Mouse (Mus musculus) brain, embryonic 18.5 days (tissue): ENCODE data around the gene Olfr267.

Experiments used
- DNase-seq: peaks from one replicate; pipeline ENCODE4 v3.0.0-alpha.2; 2012; ENCODE audit warnings: low read depth, low spot score

Olfr267 gene

GRCm38 (mm10) chr4:58787616-58788015 is at the start of gene Olfr267:
Olfr267 (minus strand) TSS chr4:58787716.
- DNase-seq: no peak

GRCm38 (mm10) chr4:58832908-58833307 is 45.4 kb upstream of the Olfr267 start:
- no peak for DNase-seq

- DNase-seq: no peak
These were observed 38.4 kb upstream of the Olfr267 start for GRCm38 (mm10) chr4:58825921-58826320.

- DNase-seq: no peak
These were observed 857 bp downstream of the Olfr267 start for GRCm38 (mm10) chr4:58786659-58787058.

GRCm38 (mm10) chr4:58763417-58763816 is 24.1 kb downstream of the Olfr267 start:
- no peak for DNase-seq

GRCm38 (mm10) chr4:58749510-58749909 is 38.0 kb downstream of the Olfr267 start:
- peak; percentile 6 for DNase-seq

GRCm38 (mm10) chr4:58749101-58749500 is 38.4 kb downstream of the Olfr267 start:
- DNase-seq: no peak

- DNase-seq: no peak
These were observed 41.8 kb downstream of the Olfr267 start for GRCm38 (mm10) chr4:58745583-58746222.

GRCm38 (mm10) chr4:58736867-58737633 is 50.5 kb downstream of the Olfr267 start:
- no peak for DNase-seq
